ENCODE assay signal across 24 mouse cellular contexts in the genomic region with DNA sequence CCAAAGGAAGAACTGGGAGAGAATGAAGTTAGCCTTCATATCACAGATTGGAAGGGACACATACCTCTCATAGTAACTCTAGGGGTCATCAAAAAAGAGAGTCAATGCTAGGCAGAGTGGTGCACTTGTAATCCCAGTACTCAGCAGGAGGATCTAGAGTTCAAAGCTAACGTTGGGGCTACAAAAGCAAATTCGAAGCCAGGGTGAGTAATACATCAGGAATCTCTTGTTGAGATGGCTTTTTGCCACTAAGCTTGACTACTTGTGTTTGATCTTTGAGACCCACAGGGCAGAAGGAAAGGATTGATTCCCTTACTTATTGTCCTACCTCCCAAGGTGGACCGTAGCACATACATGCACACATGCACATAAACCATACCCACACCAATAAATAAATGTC.
"Had no signal": no experiment of that assay in that cellular context is flagged by ENCODE, and none has a peak within 500 bp of the region (broad histone marks: within the 10 kb centered on the region; RNA-seq: fewer than 3 reads in every experiment).

No protein-coding gene starts in this region.

- H3K4me3 ChIP-seq: gastrocnemius, adult 2 months; heart, embryonic 10.5 days; heart, embryonic 12.5 days; hindbrain, embryonic 10.5 days; hindbrain, embryonic 12.5 days; intestine, embryonic 15.5 days; layer of hippocampus, adult 2 months; left cerebral cortex, adult 2 months; limb, embryonic 10.5 days; limb, embryonic 12.5 days had no signal

- H3K4me2 ChIP-seq: heart, embryonic 12.5 days; hindbrain, embryonic 12.5 days; hindbrain, embryonic 14.5 days; intestine, embryonic 15.5 days; limb, embryonic 12.5 days had no signal

- H3K27ac ChIP-seq: heart, embryonic 10.5 days; hindbrain, embryonic 10.5 days; hindbrain, embryonic 12.5 days; hindbrain, embryonic 14.5 days; intestine, embryonic 15.5 days; layer of hippocampus, adult 2 months; left cerebral cortex, adult 2 months; limb, embryonic 10.5 days; limb, embryonic 12.5 days had no signal

- H3K9ac ChIP-seq: heart, embryonic 12.5 days; hindbrain, embryonic 12.5 days; hindbrain, embryonic 14.5 days; intestine, embryonic 15.5 days; limb, embryonic 12.5 days had no signal

- ATAC-seq: hindbrain, embryonic 16.5 days; inflammation-experienced regulatory T-cells, adult 6 months; intestine, embryonic 15.5 days had no signal

- H3K9me3 ChIP-seq: heart, embryonic 10.5 days; heart, embryonic 12.5 days; hindbrain, embryonic 10.5 days; hindbrain, embryonic 12.5 days; intestine, embryonic 15.5 days; limb, embryonic 10.5 days; limb, embryonic 12.5 days had no signal

- DNase-seq: gastrocnemius, adult 2 months; gastrocnemius, postnatal 10 days; gastrocnemius, postnatal 25 days; heart, adult 18-20 months; heart, postnatal 10 days; heart, postnatal 4 days; kidney, adult 18-20 months; kidney, adult 8-10 months; kidney, postnatal 10 days; kidney, postnatal 25 days; kidney, postnatal 4 days; liver had no signal

- H3K27me3 ChIP-seq: heart, embryonic 12.5 days; hindbrain, embryonic 12.5 days; intestine, embryonic 15.5 days; limb, embryonic 12.5 days had no signal
